Mouse (Mus musculus): ENCODE results near the gene Ceacam15.

The Ceacam15 gene

DNA sequence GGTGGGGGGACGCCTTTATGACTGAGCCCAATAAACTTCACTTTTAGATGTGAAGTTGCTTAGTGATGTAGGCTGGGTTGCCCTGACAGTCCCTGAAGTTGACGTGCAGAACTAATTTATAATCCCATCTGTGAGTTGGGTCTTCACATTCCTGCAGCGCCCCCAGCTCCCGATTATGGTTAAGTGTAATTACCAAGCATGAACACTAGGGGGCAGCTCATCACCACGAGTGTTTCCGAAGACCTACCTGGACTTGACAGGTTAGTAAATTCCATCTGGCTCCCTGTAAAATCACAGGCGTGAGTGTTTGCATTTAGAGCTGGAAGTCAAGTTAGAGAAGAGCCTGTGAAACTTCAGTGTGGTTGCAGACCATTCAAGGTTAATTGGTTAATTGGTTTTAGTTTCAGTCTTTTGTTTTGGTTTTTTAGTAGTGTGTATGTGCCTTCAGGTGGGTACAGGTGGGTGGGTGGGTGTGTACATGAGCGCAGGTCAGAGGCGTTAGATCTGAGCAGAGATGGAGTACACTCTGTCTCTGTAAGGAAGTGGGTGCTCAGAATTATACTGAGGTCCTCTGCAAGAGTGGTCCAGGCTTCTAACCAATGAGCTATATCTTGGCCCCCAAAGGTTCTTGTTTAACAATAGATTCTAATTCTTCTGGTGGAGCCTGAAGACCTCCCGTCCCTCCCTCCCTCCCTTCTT is 45.8 kb downstream of the Ceacam15 start:
- DNase-seq (ENCODE audit: low spot score): peak; percentile 36

- peak; percentile 69 for DNase-seq (ENCODE audit: low spot score)
Observed at GRCm38 (mm10) chr7:16628096-16628771, 47.3 kb downstream of the Ceacam15 start.

DNA sequence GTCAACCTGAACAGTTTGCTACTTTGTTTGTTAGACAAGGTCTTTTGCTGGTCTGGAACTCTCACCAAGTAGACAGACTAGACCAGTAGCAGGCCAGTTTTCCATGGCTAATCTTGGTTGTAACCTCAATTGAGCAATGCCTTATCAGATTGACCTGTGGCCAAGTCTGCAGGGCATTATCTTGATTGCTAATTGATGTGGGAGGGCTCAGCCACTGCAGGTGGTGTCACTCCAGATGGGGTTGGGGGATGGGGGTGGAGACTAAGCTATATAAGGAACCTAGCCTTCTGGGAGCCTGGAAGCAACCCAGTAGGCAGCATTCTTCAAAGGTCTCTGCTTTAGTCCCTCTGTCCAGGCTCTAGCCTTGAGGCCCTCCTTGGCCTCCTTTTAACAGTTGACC is 51.8 kb downstream of the Ceacam15 start:
- DNase-seq (ENCODE audit: low spot score): no peak

DNA sequence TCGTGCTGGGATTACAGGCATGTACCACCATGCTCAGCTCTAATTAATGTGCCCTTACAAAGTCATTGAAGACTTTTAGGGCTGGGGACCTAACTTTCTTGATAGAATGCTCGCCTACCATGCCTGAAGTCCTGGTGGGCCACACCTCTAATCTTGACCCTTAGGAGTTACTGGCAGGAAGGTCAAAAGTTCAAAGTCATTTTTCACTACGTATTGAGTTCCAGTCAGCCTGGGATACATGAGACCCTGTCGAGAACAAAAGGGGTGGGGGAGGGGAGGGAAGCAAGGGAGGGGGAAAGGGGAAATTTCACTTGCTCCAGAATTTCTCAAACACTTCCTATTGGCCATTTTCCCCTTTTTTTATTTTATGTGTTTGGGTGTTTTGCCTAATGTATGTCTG is 52.4 kb downstream of the Ceacam15 start:
- no peak for DNase-seq (ENCODE audit: low spot score)
